Mouse (Mus musculus) adrenal gland, postnatal 14 days (tissue): ENCODE measurements at regions not wholly inside any gene's neighbourhood (a gene's known extent, or its start where the extent isn't known, plus 50 kb on each side); places are given as distances from the start of the nearest gene placed in this dataset.
A peak's percentile ranks its signal among the peaks of the same experiment; 100 is the strongest.

Source experiments
- DNase-seq: peaks from one replicate; pipeline ENCODE4 v3.0.0; 2021; ENCODE audit warnings: mixed read lengths

GRCm38 (mm10) chr10:66911261-66911911, 184.5 kb upstream of the Jmjd1c start:
- peak; percentile 64 for DNase-seq

- DNase-seq = no peak
These were observed 183.5 kb upstream of the Jmjd1c start for GRCm38 (mm10) chr10:66912440-66912839.

DNA sequence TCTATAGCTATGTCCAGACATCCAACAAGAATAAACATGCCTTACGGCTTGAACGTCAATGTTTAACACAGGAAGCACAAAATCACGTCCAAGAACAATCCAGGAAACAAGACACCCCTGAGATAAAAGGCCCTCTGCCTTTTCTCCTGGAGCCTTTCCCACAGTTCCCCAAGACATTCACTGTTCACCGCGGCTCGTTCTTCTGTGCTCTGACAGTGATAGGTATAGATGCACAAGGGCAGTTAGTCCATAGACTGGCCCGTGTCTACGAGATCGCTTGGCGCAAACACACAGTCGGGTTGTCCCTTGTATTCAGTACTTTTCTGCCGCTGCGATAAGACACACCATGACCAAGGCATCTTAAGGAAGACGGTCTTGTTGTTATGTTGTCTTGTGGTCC, 182.7 kb upstream of the Jmjd1c start:
- DNase-seq = no peak

GRCm38 (mm10) chr10:66913627-66914026, 182.3 kb upstream of the Jmjd1c start:
- DNase-seq = peak; percentile 59

DNA sequence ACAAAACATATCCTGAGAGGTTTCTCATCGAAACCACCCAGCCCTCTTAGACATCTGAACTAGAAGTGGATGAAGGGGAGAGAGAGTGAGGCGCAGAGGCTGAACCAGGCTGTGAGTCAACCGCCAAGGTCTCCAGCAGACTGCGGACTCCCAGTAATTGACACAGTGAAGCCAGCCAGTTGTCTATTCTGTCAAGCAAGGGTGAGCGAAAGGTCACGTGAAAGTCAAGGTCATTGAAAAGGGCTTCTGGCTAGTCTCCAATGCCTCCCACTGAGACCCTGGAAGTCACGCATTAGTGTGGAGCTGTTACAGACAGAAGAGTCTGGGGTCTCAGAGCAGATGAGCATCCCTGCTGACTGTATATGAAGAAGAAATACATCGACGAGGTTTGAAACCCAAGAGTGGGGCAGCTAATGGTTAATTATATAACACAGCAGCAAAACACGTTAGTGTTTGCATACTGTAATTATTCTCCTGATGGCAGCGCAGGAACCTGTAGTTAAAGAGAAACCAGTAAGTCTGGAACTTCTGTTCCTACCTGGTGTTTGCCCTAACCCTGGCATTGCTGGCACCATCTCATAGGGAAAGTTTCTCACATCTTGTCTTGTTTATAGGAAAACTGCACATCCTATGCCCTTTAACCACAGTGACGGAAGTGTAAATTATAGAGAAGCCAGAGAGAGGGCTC, 181.5 kb upstream of the Jmjd1c start:
- peak; percentile 67 for DNase-seq

- DNase-seq = no peak
These were observed 180.1 kb upstream of the Jmjd1c start for GRCm38 (mm10) chr10:66915801-66916200.

DNA sequence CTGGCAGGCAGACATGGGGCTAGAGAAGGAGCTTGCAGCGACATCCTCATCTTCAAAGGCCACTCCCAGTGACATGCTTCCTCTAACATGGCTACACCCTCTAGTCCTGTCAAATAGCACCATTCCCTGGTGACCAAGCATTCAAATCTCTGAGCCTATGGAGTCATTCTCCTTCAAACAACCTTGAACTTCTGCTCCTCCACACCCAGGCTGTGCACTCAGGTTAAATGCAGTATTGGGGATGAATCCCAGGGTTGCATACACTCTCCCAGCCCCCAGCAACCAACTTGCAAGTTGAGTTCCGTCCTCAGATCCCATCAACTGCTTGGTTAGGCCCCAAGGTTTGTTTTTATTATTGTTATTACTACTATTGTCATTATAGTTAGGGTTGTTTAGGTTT, 178.2 kb upstream of the Jmjd1c start:
- no peak for DNase-seq

DNA sequence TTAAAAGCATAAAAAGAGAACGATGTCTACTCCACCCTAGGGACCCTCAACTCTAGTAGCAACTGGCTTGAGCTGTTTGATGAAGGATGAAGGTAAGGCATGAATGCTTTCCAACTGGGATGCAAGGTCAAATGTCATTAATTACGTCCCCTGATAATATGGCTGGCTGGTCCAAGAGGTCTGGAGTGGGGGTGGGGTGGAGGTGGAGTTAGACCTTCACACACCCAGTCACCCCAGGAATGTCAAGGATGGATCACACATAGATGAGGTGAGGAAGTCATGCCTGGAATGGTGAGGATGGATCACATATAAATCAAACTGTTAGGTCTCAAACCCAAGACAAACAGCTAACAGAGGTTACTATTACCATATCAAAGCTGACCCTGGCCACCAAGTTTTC, 177.2 kb upstream of the Jmjd1c start:
- no peak for DNase-seq

GRCm38 (mm10) chr10:66919953-66920760, 175.8 kb upstream of the Jmjd1c start:
- DNase-seq = peak; percentile 92

- peak; percentile 97 for DNase-seq
These were observed 174.9 kb upstream of the Jmjd1c start for GRCm38 (mm10) chr10:66920761-66921684.

GRCm38 (mm10) chr10:66921776-66922175, 174.1 kb upstream of the Jmjd1c start:
- DNase-seq = no peak

GRCm38 (mm10) chr10:66922314-66922713, 173.6 kb upstream of the Jmjd1c start:
- DNase-seq = peak; percentile 52

DNA sequence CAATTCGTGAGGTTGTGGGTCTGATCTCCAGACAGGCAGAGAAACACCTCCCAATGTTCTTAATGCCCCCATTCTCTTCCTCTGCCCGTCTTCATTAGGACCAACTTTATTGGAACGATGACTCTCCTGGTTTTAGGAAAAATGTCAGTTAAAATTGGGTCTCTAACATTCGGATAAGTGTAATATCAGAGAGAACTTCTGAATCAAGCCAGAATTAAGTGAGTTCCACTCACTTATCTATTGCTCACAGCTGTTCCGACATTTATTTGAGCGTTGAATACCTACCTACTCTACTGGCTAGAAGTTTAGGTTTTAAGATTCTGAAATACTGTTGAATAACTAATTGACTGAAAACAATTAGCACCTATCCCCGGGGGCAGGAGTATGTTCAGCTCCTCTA, 172.0 kb upstream of the Jmjd1c start:
- DNase-seq = no peak

- no peak for DNase-seq
These were observed 171.5 kb upstream of the Jmjd1c start for GRCm38 (mm10) chr10:66924418-66924817.

DNA sequence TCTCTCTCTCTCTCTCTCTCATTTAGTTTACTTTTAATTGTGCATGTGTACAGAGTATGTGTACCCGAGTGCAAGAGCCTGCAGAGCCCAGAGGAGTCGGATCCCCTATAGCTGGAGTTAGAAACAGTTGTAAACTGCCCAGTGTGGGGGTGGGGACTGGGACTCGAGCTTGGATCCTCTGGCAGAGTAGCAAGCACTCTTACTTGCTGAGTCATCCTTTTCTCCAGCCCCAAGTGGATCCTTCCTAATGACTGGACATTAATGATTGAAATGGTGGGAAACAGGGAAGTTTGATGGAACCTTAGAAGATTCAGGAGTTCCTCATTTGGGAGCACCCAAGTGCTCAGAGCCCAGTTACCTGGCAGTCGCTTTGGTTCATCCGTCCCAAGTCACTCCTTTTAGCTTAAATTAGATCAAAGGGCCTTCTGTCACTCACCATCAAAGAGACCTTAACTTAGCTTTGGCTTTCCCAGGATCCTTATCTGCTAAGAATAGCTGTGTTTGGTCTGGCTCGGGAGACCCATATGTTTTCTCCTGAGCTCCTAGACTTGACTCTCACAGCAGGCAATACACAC, 170.3 kb upstream of the Jmjd1c start:
- DNase-seq = no peak

GRCm38 (mm10) chr10:66927651-66928050, 168.3 kb upstream of the Jmjd1c start:
- no peak for DNase-seq

GRCm38 (mm10) chr10:66928211-66928990, 167.5 kb upstream of the Jmjd1c start:
- peak; percentile 57 for DNase-seq

DNA sequence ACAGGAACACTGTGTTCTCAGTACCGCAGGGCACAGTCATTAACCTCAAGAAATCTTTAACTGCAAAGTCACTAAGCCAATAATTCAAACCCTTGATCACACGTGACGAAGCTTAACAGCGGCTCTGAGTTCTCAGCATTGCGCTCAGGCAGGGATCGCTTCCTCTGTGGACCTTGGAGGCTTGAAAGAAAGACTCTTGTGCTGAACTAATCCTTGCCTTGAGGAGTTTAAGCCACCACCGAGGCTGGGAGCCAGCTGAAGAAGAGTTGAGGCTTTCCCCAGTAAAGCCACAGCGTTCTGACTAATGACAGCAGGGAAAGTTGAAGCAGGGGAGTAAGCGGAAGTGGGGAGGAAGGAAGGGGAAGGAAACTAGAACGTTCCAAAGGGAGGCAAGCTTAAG, 165.4 kb upstream of the Jmjd1c start:
- DNase-seq = no peak

GRCm38 (mm10) chr10:66931505-66931904, 164.4 kb upstream of the Jmjd1c start:
- DNase-seq = peak; percentile 57

DNA sequence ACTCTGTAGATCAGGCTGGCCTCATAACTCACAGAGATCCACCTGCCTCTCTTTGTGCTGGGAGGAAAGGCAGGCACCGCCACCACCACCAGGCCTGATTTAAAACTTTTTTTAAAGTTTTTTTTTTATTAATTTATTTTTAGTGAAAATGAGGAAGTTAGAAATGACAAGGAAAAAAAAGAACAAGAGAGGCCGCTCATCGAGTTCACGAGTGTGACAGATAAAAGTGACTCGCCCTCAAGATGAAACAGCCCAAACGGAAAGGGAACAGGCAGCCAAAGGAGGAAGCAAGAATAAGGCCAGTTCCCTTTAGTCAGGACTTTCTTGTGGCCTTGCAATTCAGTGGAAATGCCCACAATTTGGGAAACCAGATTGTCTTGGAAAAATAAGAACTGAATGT, 163.4 kb upstream of the Jmjd1c start:
- no peak for DNase-seq

DNA sequence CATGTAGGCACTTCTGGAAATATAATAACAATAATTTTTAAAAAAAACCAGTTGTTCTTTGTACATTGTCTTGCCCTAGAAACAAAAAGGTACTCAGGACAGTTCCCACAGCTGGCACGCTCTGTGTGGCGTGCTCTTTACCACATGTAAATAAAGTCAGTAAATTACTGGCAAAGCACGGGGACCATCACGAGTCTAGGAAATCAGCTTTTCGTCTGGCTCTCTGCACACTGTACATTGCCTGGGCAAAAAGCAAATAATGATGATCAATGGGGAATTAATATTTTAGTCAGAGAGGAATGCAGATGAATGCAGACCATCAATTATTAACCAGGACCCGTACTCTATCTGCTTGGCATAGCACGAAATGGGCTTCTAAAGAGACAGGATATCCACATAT, 162.2 kb upstream of the Jmjd1c start:
- no peak for DNase-seq
